18 mouse cellular contexts compared by ENCODE assay signal in genomic region chr8:98518459-98518858, GRCm38 (mm10).
"Had no signal": no experiment of that assay in that cellular context is flagged by ENCODE, and none has a peak within 500 bp of the region (broad histone marks: within the 10 kb centered on the region; RNA-seq: fewer than 3 reads in every experiment).

No protein-coding gene starts in this region.

- DNase-seq: kidney, postnatal 25 days; layer of hippocampus, adult 9-11 months; liver; lung, adult 18-20 months; lung, postnatal 10 days; lung, postnatal 36 days; thymus, adult 18-20 months; thymus, postnatal 36 days had no signal

- H3K4me2 ChIP-seq: limb, embryonic 13.5 days; liver, embryonic 12.5 days; liver, embryonic 15.5 days; lung, embryonic 15.5 days; midbrain, embryonic 11.5 days; neural tube, embryonic 12.5 days; neural tube, embryonic 15.5 days had no signal

- H3K4me1 ChIP-seq: limb, embryonic 10.5 days; limb, embryonic 13.5 days; liver, embryonic 12.5 days; liver, embryonic 15.5 days; lung, embryonic 15.5 days; neural tube, embryonic 12.5 days; neural tube, embryonic 15.5 days had no signal

- H3K9me3 ChIP-seq: limb, embryonic 10.5 days; limb, embryonic 13.5 days; liver, embryonic 12.5 days; liver, embryonic 15.5 days; lung, embryonic 15.5 days; neural tube, embryonic 12.5 days; neural tube, embryonic 15.5 days had no signal

- H3K9ac ChIP-seq: limb, embryonic 13.5 days; liver, embryonic 12.5 days; liver, embryonic 15.5 days; lung, embryonic 15.5 days; neural tube, embryonic 12.5 days; neural tube, embryonic 15.5 days had no signal

- ATAC-seq: liver, embryonic 12.5 days had no signal

- H3K36me3 ChIP-seq: limb, embryonic 10.5 days; limb, embryonic 13.5 days; liver, embryonic 12.5 days; liver, embryonic 15.5 days; lung, embryonic 15.5 days; neural tube, embryonic 12.5 days; neural tube, embryonic 15.5 days had no signal

- H3K4me3 ChIP-seq: layer of hippocampus, adult 2 months; limb, embryonic 10.5 days; limb, embryonic 13.5 days; liver, embryonic 12.5 days; liver, embryonic 15.5 days; lung, embryonic 15.5 days; neural tube, embryonic 12.5 days; neural tube, embryonic 15.5 days had no signal

- H3K27me3 ChIP-seq: limb, embryonic 13.5 days; liver, embryonic 12.5 days; liver, embryonic 15.5 days; lung, embryonic 15.5 days; neural tube, embryonic 12.5 days; neural tube, embryonic 15.5 days had no signal

- H3K27ac ChIP-seq: kidney, postnatal 0 days; layer of hippocampus, adult 2 months; limb, embryonic 10.5 days; limb, embryonic 13.5 days; liver, embryonic 12.5 days; liver, embryonic 15.5 days; lung, embryonic 15.5 days; neural tube, embryonic 12.5 days; neural tube, embryonic 15.5 days had no signal
